Comparison of ENCODE assay signal across 18 mouse cellular contexts in genomic region chr11:24307601-24308252, GRCm38 (mm10).
DNase-seq lines count a peak whose midpoint lies in the region; ATAC-seq and TF ChIP-seq lines count a peak whose summit lies in the region.
"Had no signal": no experiment of that assay in that cellular context is flagged by ENCODE, and none has a peak within 500 bp of the region (broad histone marks: within the 10 kb centered on the region; RNA-seq: fewer than 3 reads in every experiment).

No protein-coding gene starts in this region.

- no peak for DNase-seq in layer of hippocampus, adult 2 months (ENCODE audit: low spot score in 2 of 2)
- DNase-seq in layer of hippocampus, postnatal 10 days (ENCODE audit: low spot score in 2 of 2) = no peak
- peak; percentile 78 for DNase-seq in embryo, embryonic 10.5 days (ENCODE audit: low spot score)
- peak; percentile 59 for DNase-seq in midbrain, embryonic 14.5 days
- no peak for DNase-seq in layer of hippocampus, adult 11-12 months (ENCODE audit: low spot score)
- DNase-seq: adrenal gland, postnatal 14 days; cerebellum, adult 2 months; gastrocnemius, postnatal 14 days; kidney, adult 2 months had no signal

- peaks cover 36% of the 10 kb centered on the region for H3K4me1 ChIP-seq in hindbrain, embryonic 12.5 days
- peaks cover 15% of the 10 kb centered on the region for H3K4me1 ChIP-seq in midbrain, embryonic 14.5 days (ENCODE audit: control insufficient read depth, insufficient read depth, low read length)

- ATAC-seq in hindbrain, embryonic 12.5 days (ENCODE audit: low FRiP score) = peak; percentile 68
- peak; percentile 18; the same call in 1 of the 2 replicates for ATAC-seq in midbrain, embryonic 14.5 days (ENCODE audit: low FRiP score, low TSS enrichment)
- ATAC-seq in activated CD4-positive, CD25-positive, alpha-beta regulatory T cell, adult 4 months = no peak
- ATAC-seq in granulocyte monocyte progenitor cell, adult 5-6 weeks (replicated peaks; ENCODE audit: poor library complexity, severe bottlenecking) = no peak
- ATAC-seq: CD4-positive, CD25-positive, alpha-beta regulatory T cell, adult 4 months; Patski had no signal

- no peak overlapping the region for H3K4me3 ChIP-seq in layer of hippocampus, adult 2 months
- H3K4me3 ChIP-seq in hindbrain, embryonic 12.5 days = no peak overlapping the region
- H3K4me3 ChIP-seq in midbrain, embryonic 14.5 days (replicated peaks; ENCODE audit: low read depth, low read length) = no peak overlapping the region
- H3K4me3 ChIP-seq: embryonic facial prominence, embryonic 15.5 days; heart, embryonic 15.5 days; liver, embryonic 15.5 days; megakaryocyte, embryonic 14.5 days had no signal

- peak; percentile 56 for TF ChIP-seq CTCF in layer of hippocampus, adult 2 months (conservative IDR thresholded peaks at IDR 0.05)

- H3K9me3 ChIP-seq in hindbrain, embryonic 12.5 days (replicated peaks) = 0 out of 2 replicates have a peak, but pooled peaks cover 4% of the 10 kb centered on the region
- H3K9me3 ChIP-seq in midbrain, embryonic 14.5 days (ENCODE audit: control insufficient read depth, low read length) = no peaks in the 10 kb centered on the region
- H3K9me3 ChIP-seq: embryonic facial prominence, embryonic 15.5 days; heart, embryonic 15.5 days; liver, embryonic 15.5 days had no signal

- no peak overlapping the region for H3K27ac ChIP-seq in layer of hippocampus, adult 2 months
- peak overlapping the region; percentile 64 for H3K27ac ChIP-seq in hindbrain, embryonic 12.5 days
- no peak overlapping the region for H3K27ac ChIP-seq in midbrain, embryonic 14.5 days (replicated peaks; ENCODE audit: low read depth, low read length)
- H3K27ac ChIP-seq: embryonic facial prominence, embryonic 15.5 days; heart, embryonic 15.5 days; liver, embryonic 15.5 days had no signal

- 14% methylated on average over 6 of the region's 6 CpGs for WGBS in hindbrain, embryonic 12.5 days
- 23% methylated on average over 6 of the region's 6 CpGs for WGBS in midbrain, embryonic 14.5 days

- 0 out of 2 replicates have a peak, but pooled peaks cover 3% of the 10 kb centered on the region for H3K27me3 ChIP-seq in hindbrain, embryonic 12.5 days
- no peaks in the 10 kb centered on the region for H3K27me3 ChIP-seq in midbrain, embryonic 14.5 days (ENCODE audit: control insufficient read depth, insufficient read depth, low read length)
- H3K27me3 ChIP-seq: embryonic facial prominence, embryonic 15.5 days; heart, embryonic 15.5 days had no signal

- H3K9ac ChIP-seq in hindbrain, embryonic 12.5 days = no peak overlapping the region
- no peak overlapping the region for H3K9ac ChIP-seq in midbrain, embryonic 14.5 days (replicated peaks; ENCODE audit: low read length)
- H3K9ac ChIP-seq: embryonic facial prominence, embryonic 15.5 days; heart, embryonic 15.5 days; liver, embryonic 15.5 days had no signal

- no peaks in the 10 kb centered on the region for H3K36me3 ChIP-seq in hindbrain, embryonic 12.5 days
- H3K36me3 ChIP-seq in midbrain, embryonic 14.5 days (ENCODE audit: control insufficient read depth, insufficient read depth, low read length) = no peaks in the 10 kb centered on the region
- H3K36me3 ChIP-seq: embryonic facial prominence, embryonic 15.5 days; heart, embryonic 15.5 days; liver, embryonic 15.5 days had no signal

- H3K4me2 ChIP-seq in hindbrain, embryonic 12.5 days (replicated peaks) = no peak overlapping the region
- no peak overlapping the region for H3K4me2 ChIP-seq in midbrain, embryonic 14.5 days (ENCODE audit: low read length)
- H3K4me2 ChIP-seq: embryonic facial prominence, embryonic 15.5 days; heart, embryonic 15.5 days; liver, embryonic 15.5 days had no signal

Comparison
In these comparisons a context has a peak if more than half of its experiments do, and no peak if none do; other contexts are left out.
1. DNase-seq: peak in embryo, embryonic 10.5 days (single experiment) and midbrain, embryonic 14.5 days (single experiment); none in layer of hippocampus, adult 2 months (0 of 2), layer of hippocampus, postnatal 10 days (0 of 2) and layer of hippocampus, adult 11-12 months (single experiment).
2. ATAC-seq: peak in hindbrain, embryonic 12.5 days (single experiment) and midbrain, embryonic 14.5 days (single experiment); none in activated CD4-positive, CD25-positive, alpha-beta regulatory T cell, adult 4 months (single experiment) and granulocyte monocyte progenitor cell, adult 5-6 weeks (single experiment).